Mouse (Mus musculus) macrophage (primary cell): ENCODE data around the gene Nkap. TPM values are rescaled to one million over a fixed set of nuclear protein-coding genes. Genes with fewer than 3 reads are reported as not detected.
A peak's percentile ranks its signal among the peaks of the same experiment; 100 is the strongest.

Experiments used
- H3K27ac ChIP-seq: fragments of 350-480 bp; formaldehyde crosslinking; 2 replicates; pipeline ENCODE4 v1.9.0; 2021
- H3K36me3 ChIP-seq: fragments of 350-480 bp; formaldehyde crosslinking; 2 replicates; pipeline ENCODE4 v1.9.0; 2021; ENCODE audit errors: inconsistent target
- H3K4me3 ChIP-seq: fragments of 350-480 bp; formaldehyde crosslinking; 2 replicates; pipeline ENCODE4 v1.9.0; 2021; ENCODE audit errors: inconsistent target
- H3K79me2 ChIP-seq: fragments of 350-480 bp; formaldehyde crosslinking; 2 replicates; pipeline ENCODE4 v1.9.0; 2021; ENCODE audit errors: inconsistent target
- WGBS: methylation state at CpG from one replicate; pipeline ENCODE4 v1.1.7; 2026; ENCODE audit warnings: inconsistent platforms; ENCODE audit not compliant: missing documents; 5-methylcytosine and 5-hydroxymethylcytosine counted together
- polyA plus RNA-seq: library from polyadenylated mRNA; stranded (reverse); fragments of 250-400 nt; gene quantifications from 3 replicates; pipeline ENCODE4 v1.2.4, GENCODE M21; 2018; ENCODE audit warnings: inconsistent platforms

Nkap gene
- polyA plus RNA-seq, 1 experiment from 2014 or later = 23.4 TPM

- Histone ChIP-seq H3K27ac (no peak overlapping the region), H3K36me3 (no peaks in the 10 kb centered on the region), H3K79me2 (peaks cover 6% of the 10 kb centered on the region; the same call in 1 of the 2 replicates), H3K4me3 (peak overlapping the region; percentile 50)
- 33% methylated on average over 27 of the region's 28 CpGs for WGBS
Measured at GRCm38 (mm10) chrX:37191744-37192379, 65.3 kb downstream of the Nkap start.

- Histone ChIP-seq H3K4me3 (no peak overlapping the region), H3K27ac (no peak overlapping the region), H3K79me2 (no peaks in the 10 kb centered on the region), H3K36me3 (no peaks in the 10 kb centered on the region)
- WGBS = 70% methylated on average over 6 of the region's 8 CpGs
Measured at GRCm38 (mm10) chrX:37198676-37199075, 72.1 kb downstream of the Nkap start.

Other genes starting within 250 kb of the Nkap start
- 2.7 to 6.4 TPM (median 4.6 TPM) in 3 replicates for gene Nkrf, start 223.9 kb upstream of the Nkap start, polyA plus RNA-seq
- 2.7 to 5.3 TPM (median 3.9 TPM) in 3 replicates for gene Sept6, start 135.0 kb upstream of the Nkap start, polyA plus RNA-seq
- not detected in 3 replicates for gene Sowahd, start 78.0 kb upstream of the Nkap start, polyA plus RNA-seq
- 127 to 644 TPM (median 571 TPM) in 3 replicates for gene Rpl39, start 41.4 kb upstream of the Nkap start, polyA plus RNA-seq
- gene Upf3b, start 16.5 kb upstream of the Nkap start, polyA plus RNA-seq = 12.7 to 28.5 TPM (median 13.0 TPM) in 3 replicates
- gene Akap14, start 42.0 kb downstream of the Nkap start, polyA plus RNA-seq = not detected in 3 replicates
- gene Ndufa1, start 64.4 kb downstream of the Nkap start, polyA plus RNA-seq = 328 to 367 TPM (median 332 TPM) in 3 replicates
- gene Rnf113a1, start 64.5 kb downstream of the Nkap start, polyA plus RNA-seq = 1.6 to 2.0 TPM (median 1.7 TPM) in 3 replicates
- not detected in 3 replicates for gene Gm9, start 84.2 kb downstream of the Nkap start, polyA plus RNA-seq
- gene Rhox1, start 95.5 kb downstream of the Nkap start, polyA plus RNA-seq = not detected in 3 replicates
- gene Rhox2a, start 118.2 kb downstream of the Nkap start, polyA plus RNA-seq = not detected in 3 replicates
- not detected in 3 replicates for gene Rhox3a, start 123.1 kb downstream of the Nkap start, polyA plus RNA-seq
- gene Rhox4a, start 138.5 kb downstream of the Nkap start, polyA plus RNA-seq = not detected in 3 replicates